Mouse (Mus musculus): ENCODE results near the gene N4bp2l2.

DNA sequence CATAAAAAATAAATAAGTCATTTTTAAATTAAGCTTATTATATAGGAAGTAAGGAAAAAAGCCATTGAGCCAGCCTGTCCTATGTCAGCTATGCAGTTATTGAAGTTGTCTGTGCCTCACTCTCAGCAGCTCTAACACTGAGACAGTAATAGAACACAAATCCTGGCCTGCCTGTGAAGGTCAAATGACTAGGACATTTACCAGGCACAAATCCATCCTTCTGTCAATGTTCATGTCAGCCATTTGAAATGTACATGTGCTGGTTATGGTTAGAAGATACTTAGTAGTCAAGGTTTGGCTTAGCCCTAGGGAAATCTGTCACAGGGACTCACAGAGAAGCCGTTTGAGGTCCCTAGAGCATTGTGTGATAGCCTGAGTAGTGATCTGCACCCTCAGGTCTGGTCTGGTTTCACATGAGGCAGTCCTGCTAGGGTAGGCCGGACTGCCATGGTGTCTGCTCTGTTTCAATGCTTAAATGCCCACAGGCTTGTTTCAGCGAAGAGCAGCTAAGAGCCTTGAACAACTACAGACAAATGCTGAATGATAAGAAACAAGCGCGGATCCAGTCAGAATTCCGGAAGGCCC, 106.4 kb downstream of the N4bp2l2 start:
- TF ChIP-seq CTCF (IDR thresholded peaks at IDR 0.05; ENCODE audit: borderline replicate concordance, insufficient read depth, low read depth, low read length) (no peak), POLR2A (IDR thresholded peaks at IDR 0.05; ENCODE audit: borderline replicate concordance, insufficient read depth, low read length) (no peak)

Measured in cerebellum, adult 2 months (tissue).